Mouse (Mus musculus): ENCODE results near the gene Aldoart2.

DNA sequence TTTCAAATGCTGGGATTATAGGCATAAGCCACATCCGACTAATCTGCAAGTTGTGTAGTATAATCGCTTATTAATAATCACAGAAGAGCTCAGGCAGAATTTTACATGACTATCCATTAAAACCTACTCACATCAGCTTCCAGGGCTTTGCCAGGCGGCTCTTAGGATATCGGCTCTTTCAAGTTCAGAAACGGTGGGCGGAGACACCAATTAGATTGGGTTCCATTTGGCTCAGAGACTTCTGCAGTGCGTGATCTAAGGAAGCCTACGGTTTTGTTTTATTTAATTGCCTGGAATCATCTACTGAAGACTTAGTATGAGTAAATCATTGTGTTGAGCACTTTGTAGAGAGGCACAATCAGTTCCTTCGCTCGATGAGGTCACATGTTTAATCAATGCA is 6.6 kb downstream of the Aldoart2 start:
- no peak for TF ChIP-seq CTCF (IDR thresholded peaks at IDR 0.05; ENCODE audit: insufficient read depth, low read length)
- TF ChIP-seq POLR2A (IDR thresholded peaks at IDR 0.05; ENCODE audit: borderline replicate concordance, extremely low read depth, low read depth, low read length) = no peak
